Comparison of ENCODE assay signal across 28 mouse cellular contexts in genomic region chr6:122555266-122555665, GRCm38 (mm10). TPM values are rescaled to one million over a fixed set of nuclear protein-coding genes. Genes with fewer than 3 reads are reported as not detected.
"Had no signal": no experiment of that assay in that cellular context is flagged by ENCODE, and none has a peak within 500 bp of the region (broad histone marks: within the 10 kb centered on the region; RNA-seq: fewer than 3 reads in every experiment).

No protein-coding gene starts in this region.

- H3K9me3 ChIP-seq: heart, embryonic 13.5 days; heart, embryonic 15.5 days; hindbrain, embryonic 13.5 days; hindbrain, embryonic 15.5 days; limb, embryonic 13.5 days; limb, embryonic 15.5 days had no signal

- H3K4me3 ChIP-seq: heart, adult 2 months; heart, embryonic 13.5 days; heart, embryonic 15.5 days; hindbrain, embryonic 13.5 days; hindbrain, embryonic 15.5 days; limb, embryonic 13.5 days; limb, embryonic 15.5 days had no signal

- H3K27ac ChIP-seq: heart, adult 2 months; heart, embryonic 13.5 days; heart, embryonic 15.5 days; hindbrain, embryonic 13.5 days; hindbrain, embryonic 15.5 days; hindbrain, postnatal 0 days; kidney, postnatal 0 days; limb, embryonic 13.5 days; limb, embryonic 15.5 days had no signal

- H3K9ac ChIP-seq: forebrain, postnatal 0 days; heart, embryonic 13.5 days; heart, embryonic 15.5 days; hindbrain, embryonic 13.5 days; hindbrain, embryonic 15.5 days; limb, embryonic 13.5 days; limb, embryonic 15.5 days had no signal

- DNase-seq: forebrain, postnatal 0 days; gastrocnemius, postnatal 14 days; gastrocnemius, postnatal 36 days; heart, adult 11 months; heart, adult 2 months; heart, postnatal 14 days; heart, postnatal 36 days; kidney, adult 11 months; kidney, adult 8-10 months; kidney, postnatal 14 days; kidney, postnatal 36 days; layer of hippocampus, adult 9-11 months; layer of hippocampus, postnatal 36 days; left cerebral cortex, postnatal 4 days had no signal

- H3K4me2 ChIP-seq: heart, embryonic 11.5 days; heart, embryonic 13.5 days; heart, embryonic 15.5 days; hindbrain, embryonic 13.5 days; hindbrain, embryonic 15.5 days; limb, embryonic 13.5 days; limb, embryonic 15.5 days had no signal

- H3K36me3 ChIP-seq: heart, embryonic 13.5 days; heart, embryonic 15.5 days; hindbrain, embryonic 13.5 days; hindbrain, embryonic 15.5 days; limb, embryonic 13.5 days; limb, embryonic 15.5 days had no signal

- H3K4me1 ChIP-seq: hindbrain, embryonic 13.5 days; limb, embryonic 13.5 days had no signal

- ATAC-seq: forebrain, postnatal 0 days; hindbrain, postnatal 0 days; intestine, embryonic 16.5 days had no signal

RNA-seq across cellular contexts. Expression of gene Aicda, which starts 1.7 kb away (rescaled TPM):
- polyA plus RNA-seq: gonadal fat pad, adult 2 months; heart, adult 2 months; heart, embryonic 13.5 days; heart, embryonic 15.5 days; heart, postnatal 0 days; hindbrain, embryonic 11.5 days; intestine, embryonic 16.5 days; kidney, embryonic 14.5 days; kidney, postnatal 0 days had no signal

RNA-seq across cellular contexts. Expression of gene Gdf3, which starts 54.6 kb away (rescaled TPM):
- polyA plus RNA-seq: forebrain, postnatal 0 days; heart, adult 2 months; kidney, embryonic 14.5 days; kidney, postnatal 0 days had no signal
